Mouse (Mus musculus) naive thymus-derived CD4-positive, alpha-beta T cell, adult 5 months (primary cell): Measurements from ENCODE around the gene Ndn. TPM values are rescaled to one million over a fixed set of nuclear protein-coding genes. Genes with fewer than 3 reads are reported as not detected.

Experiments used
- polyA plus RNA-seq: library from polyadenylated mRNA; unstranded; fragments of 100-300 nt; shearing (Covaris generic); gene quantifications from one replicate; pipeline ENCODE4 v1.2.1, GENCODE M21; 2017

Ndn gene
- not detected for polyA plus RNA-seq

DNA sequence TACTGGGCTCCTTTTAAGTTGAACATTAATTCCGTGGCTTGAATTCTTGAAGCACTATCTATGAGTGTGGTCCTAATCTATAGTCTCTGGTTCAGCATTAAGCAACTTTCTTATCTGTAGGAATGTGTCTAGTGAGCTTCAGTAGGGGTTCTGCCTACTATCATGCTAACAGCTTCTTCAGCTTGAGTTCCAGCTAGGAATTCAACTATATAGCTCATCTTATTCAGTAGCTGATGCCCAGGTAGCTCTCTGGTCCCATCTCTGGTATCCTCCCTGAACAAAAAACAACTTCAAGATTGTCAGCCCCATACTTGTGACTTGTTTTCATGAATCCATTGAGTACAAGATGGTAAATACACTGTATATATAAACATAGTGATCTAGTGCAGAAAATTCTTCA lies at the start of gene Ndn:
Ndn (plus strand) TSS at position 301 of the 400 bp plus-strand sequence.

DNA sequence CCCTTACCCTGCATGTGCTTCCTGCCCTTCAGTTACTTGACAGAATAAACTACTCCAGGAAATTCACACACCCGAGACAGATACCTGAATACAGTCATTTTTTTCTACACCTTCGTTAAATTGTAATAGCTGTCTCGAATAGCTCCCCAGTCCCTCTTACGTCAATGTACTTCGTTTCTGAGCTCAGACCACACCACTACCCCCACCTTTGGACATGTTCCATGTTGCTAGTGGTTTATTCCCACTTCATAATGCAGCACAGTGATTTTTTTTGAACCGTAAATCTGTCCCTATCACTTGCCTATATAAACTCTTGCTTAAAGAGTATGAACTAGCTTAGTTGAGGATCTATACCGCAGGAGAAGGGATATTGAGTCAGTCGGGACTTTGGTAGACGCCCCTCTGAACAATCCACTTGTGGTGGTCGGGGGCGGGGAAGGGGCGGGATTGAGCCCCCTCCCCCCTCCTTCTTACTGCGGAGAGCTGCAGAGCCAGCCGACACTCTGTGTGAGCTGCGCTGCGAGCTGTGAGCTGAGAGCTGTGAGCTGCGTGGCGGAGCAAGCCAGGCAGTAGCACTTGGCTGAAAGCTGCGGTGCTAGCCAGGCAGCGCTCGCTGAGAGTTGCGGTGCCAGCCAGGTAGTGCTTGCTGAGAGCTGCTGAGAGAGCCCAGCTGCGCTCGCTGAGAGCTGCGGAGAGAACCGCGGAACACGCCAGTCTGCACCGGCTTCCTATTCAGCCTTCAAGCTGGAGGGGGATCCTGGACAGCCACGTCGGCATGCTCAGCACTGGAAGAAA lies 30.3 kb downstream of the Ndn start, which contains the start of gene Magel2:
Magel2 (plus strand) TSS at position 501 of the 795 bp plus-strand sequence.

Other genes starting within 250 kb of the Ndn start
- not detected for gene Magel2, start 30.4 kb downstream of the Ndn start, polyA plus RNA-seq
- not detected for gene Mkrn3, start 73.6 kb downstream of the Ndn start, polyA plus RNA-seq
- gene Peg12, start 117.9 kb downstream of the Ndn start, polyA plus RNA-seq, result not detected